Mouse (Mus musculus): ENCODE results near the gene Defb18. TPM values are rescaled to one million over a fixed set of nuclear protein-coding genes. Genes with fewer than 3 reads are reported as not detected.
A peak's percentile ranks its signal among the peaks of the same experiment; 100 is the strongest.
"Not testable (repeated sequence)": the region's sequence is repeated elsewhere in the genome, so short reads cannot be mapped to it uniquely, and the experiment has no call there.

The Defb18 gene
- not detected in 2 replicates for polyA plus RNA-seq (2014; fragmentation: Nextera tagmentation; extraction: Ambion mirVana)

- no peak within 1 kb of the TSS for H3K4me3 ChIP-seq (ENCODE audit: low read depth, low read length)
- WGBS, result 74% methylated on average over 1 of the region's 1 CpGs
- H3K27me3 ChIP-seq (replicated peaks; ENCODE audit: control insufficient read depth, insufficient read depth, low read length), result no peaks in the 10 kb centered on the region
- H3K4me1 ChIP-seq (replicated peaks; ENCODE audit: control insufficient read depth, insufficient read depth, low read length), result no peaks in the 10 kb centered on the region
- ATAC-seq (replicated peaks; ENCODE audit: low FRiP score, low TSS enrichment, low read depth) (no peak), DNase-seq (ENCODE audit: low spot score) (no peak)
- no peaks in the 10 kb centered on the region for H3K36me3 ChIP-seq (ENCODE audit: control insufficient read depth, insufficient read depth, low read length)
- H3K27ac ChIP-seq (ENCODE audit: low read depth), result no peak within 1 kb of the TSS
- H3K4me2 ChIP-seq (ENCODE audit: low read length), result no peak within 1 kb of the TSS
- H3K9ac ChIP-seq (ENCODE audit: low read length), result no peak within 1 kb of the TSS
- H3K9me3 ChIP-seq (ENCODE audit: control insufficient read depth, low read length), result no peaks in the 10 kb centered on the region
Measured at GRCm38 (mm10) chr1:18237343-18237742, at the start of gene Defb18. Gene Defb18 (minus strand): TSS chr1:18237443.

- no peak for DNase-seq (ENCODE audit: low spot score)
- Histone ChIP-seq H3K4me3 (ENCODE audit: low read depth, low read length) (no peak overlapping the region), H3K27ac (ENCODE audit: low read depth) (no peak overlapping the region), H3K4me2 (ENCODE audit: low read length) (no peak overlapping the region), H3K4me1 (replicated peaks; ENCODE audit: control insufficient read depth, insufficient read depth, low read length) (no peaks in the 10 kb centered on the region), H3K27me3 (replicated peaks; ENCODE audit: control insufficient read depth, insufficient read depth, low read length) (no peaks in the 10 kb centered on the region), H3K36me3 (ENCODE audit: control insufficient read depth, insufficient read depth, low read length) (no peaks in the 10 kb centered on the region), H3K9ac (ENCODE audit: low read length) (no peak overlapping the region), H3K9me3 (ENCODE audit: control insufficient read depth, low read length) (no peaks in the 10 kb centered on the region)
- WGBS, result 82% methylated on average over 4 of the region's 4 CpGs
- no peak for ATAC-seq (replicated peaks; ENCODE audit: low FRiP score, low TSS enrichment, low read depth)
Measured at GRCm38 (mm10) chr1:18271095-18271494, 33.9 kb upstream of the Defb18 start.

DNA sequence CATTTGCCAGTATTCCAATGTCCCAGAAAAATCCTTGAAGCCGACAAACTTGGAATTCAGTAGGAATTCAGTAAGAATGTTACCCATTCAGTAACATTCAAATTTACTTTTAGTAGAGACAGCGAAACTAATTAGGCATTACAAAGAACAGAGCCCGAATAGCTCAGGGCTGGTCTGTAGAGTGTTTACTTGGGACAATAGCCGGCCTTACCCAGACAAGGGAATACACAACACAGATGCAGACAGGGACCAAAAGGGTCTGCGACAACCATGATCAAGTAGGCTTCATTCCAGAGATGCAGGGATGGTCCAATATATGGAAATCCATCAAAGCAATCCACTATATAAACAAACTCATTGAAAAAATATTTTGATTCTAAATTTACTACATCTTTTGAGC is 31.6 kb upstream of the Defb18 start:
- 69% methylated on average over 5 of the region's 5 CpGs for WGBS
- Histone ChIP-seq H3K4me3 (ENCODE audit: low read depth, low read length) (no peak overlapping the region), H3K9me3 (ENCODE audit: control insufficient read depth, low read length) (no peaks in the 10 kb centered on the region), H3K36me3 (ENCODE audit: control insufficient read depth, insufficient read depth, low read length) (no peaks in the 10 kb centered on the region), H3K9ac (ENCODE audit: low read length) (no peak overlapping the region), H3K27ac (ENCODE audit: low read depth) (no peak overlapping the region), H3K27me3 (replicated peaks; ENCODE audit: control insufficient read depth, insufficient read depth, low read length) (no peaks in the 10 kb centered on the region), H3K4me1 (replicated peaks; ENCODE audit: control insufficient read depth, insufficient read depth, low read length) (no peaks in the 10 kb centered on the region), H3K4me2 (ENCODE audit: low read length) (no peak overlapping the region)
- DNase-seq (ENCODE audit: low spot score) (no peak), ATAC-seq (replicated peaks; ENCODE audit: low FRiP score, low TSS enrichment, low read depth) (no peak)

DNA sequence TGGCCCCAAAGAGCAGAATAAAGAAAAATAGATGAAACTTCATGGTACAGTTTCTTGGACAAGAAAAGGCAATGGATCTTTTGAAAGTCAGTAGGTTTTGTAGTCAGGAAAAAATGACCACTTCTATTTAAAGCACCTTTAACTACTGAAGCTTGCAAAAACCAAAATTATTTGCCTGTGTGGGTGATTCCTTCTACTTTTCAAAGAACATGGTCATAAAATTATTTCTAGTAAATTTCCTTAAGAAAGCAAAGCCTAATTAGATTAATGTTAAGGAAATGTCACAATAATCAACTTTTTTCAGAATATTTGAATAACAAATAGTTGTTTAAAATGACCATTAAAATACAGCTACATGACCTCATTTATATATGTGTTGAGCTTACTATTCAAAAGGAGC is 27.8 kb upstream of the Defb18 start, which contains the start of gene Defb41:
TSS of gene Defb41 (minus strand) at position 101 of the 400 bp plus-strand sequence.
- Histone ChIP-seq H3K4me1 (replicated peaks; ENCODE audit: control insufficient read depth, insufficient read depth, low read length) (no peaks in the 10 kb centered on the region), H3K9me3 (ENCODE audit: control insufficient read depth, low read length) (no peaks in the 10 kb centered on the region), H3K4me3 (ENCODE audit: low read depth, low read length) (no peak within 1 kb of the TSS), H3K9ac (ENCODE audit: low read length) (no peak within 1 kb of the TSS), H3K36me3 (ENCODE audit: control insufficient read depth, insufficient read depth, low read length) (no peaks in the 10 kb centered on the region), H3K4me2 (ENCODE audit: low read length) (no peak within 1 kb of the TSS), H3K27ac (ENCODE audit: low read depth) (no peak within 1 kb of the TSS), H3K27me3 (replicated peaks; ENCODE audit: control insufficient read depth, insufficient read depth, low read length) (no peaks in the 10 kb centered on the region)
- DNase-seq (ENCODE audit: low spot score) (no peak), ATAC-seq (replicated peaks; ENCODE audit: low FRiP score, low TSS enrichment, low read depth) (no peak)

DNA sequence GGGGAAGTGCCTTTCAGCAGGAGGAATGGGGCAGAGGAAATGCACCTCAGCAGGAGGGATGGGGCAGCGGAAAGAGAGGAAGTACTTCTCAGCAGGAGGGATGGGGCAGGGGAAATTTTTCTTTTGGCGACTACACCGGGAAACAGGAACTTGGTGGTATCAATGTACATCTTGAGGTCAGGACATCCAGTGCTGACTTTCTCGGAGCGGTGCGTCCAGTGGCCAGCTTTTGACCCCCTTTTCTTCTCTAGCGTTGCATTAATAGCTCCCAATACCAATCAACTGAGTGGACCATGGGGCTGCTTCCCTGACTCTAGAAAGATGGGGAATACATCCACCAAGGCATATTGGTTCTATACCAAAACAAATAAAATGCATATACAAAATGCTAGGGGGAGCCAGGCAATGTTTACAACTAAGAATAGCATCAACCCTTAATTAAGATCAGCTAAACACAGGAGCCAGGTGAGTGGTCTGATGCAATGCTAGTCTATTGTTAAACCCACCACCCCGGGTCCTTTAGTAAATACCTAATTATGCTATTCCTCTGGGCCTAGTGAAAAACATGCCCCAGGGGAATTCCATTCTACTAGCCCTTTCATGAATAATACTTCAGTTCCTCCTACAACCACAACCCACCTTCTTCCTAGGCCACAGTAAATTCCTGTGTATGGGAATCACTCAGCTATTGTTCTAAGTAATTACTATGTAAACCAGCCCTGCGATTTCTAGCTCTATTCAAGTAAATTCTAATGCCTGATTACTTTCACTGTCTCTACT is 8.7 kb upstream of the Defb18 start:
- H3K9me3 ChIP-seq (ENCODE audit: control insufficient read depth, low read length); DNase-seq (ENCODE audit: low spot score); H3K36me3 ChIP-seq (ENCODE audit: control insufficient read depth, insufficient read depth, low read length); H3K4me1 ChIP-seq (replicated peaks; ENCODE audit: control insufficient read depth, insufficient read depth, low read length); H3K4me3 ChIP-seq (ENCODE audit: low read depth, low read length); H3K9ac ChIP-seq (ENCODE audit: low read length); H3K27me3 ChIP-seq (replicated peaks; ENCODE audit: control insufficient read depth, insufficient read depth, low read length); H3K4me2 ChIP-seq (ENCODE audit: low read length); ATAC-seq (replicated peaks; ENCODE audit: low FRiP score, low TSS enrichment, low read depth); H3K27ac ChIP-seq (ENCODE audit: low read depth): not testable (repeated sequence)
- WGBS, result 90% methylated on average over 9 of the region's 9 CpGs

DNA sequence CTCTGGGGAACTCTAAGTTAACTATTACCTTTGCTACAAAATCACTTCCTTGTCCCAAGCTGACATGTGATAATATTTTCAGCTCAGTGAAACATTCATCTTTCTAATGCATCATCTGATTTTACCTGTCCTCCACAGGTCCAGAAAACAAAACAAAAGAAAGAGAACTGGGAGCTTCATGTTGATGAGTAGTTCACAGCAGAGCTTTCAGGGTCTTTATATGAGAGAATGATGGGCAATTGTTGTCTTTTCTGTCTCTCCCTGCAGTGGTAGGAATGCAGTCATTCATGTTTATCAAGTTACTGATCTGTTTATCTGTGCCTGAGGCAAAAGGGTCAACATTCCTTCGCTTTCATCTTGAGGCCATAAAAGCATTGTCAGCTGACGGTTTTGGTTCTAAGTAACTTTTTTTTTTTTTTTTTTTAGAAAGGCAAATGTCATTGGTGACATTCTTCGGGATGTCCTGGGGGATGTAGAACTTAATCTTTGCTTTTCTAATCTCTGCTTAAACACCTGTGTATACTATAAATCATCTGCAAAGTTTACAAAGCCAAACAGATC is 13.8 kb downstream of the Defb18 start:
- WGBS, result 8% methylated on average over 3 of the region's 3 CpGs
- Histone ChIP-seq H3K9me3 (ENCODE audit: control insufficient read depth, low read length) (no peaks in the 10 kb centered on the region), H3K27me3 (replicated peaks; ENCODE audit: control insufficient read depth, insufficient read depth, low read length) (no peaks in the 10 kb centered on the region), H3K4me2 (ENCODE audit: low read length) (no peak overlapping the region), H3K27ac (ENCODE audit: low read depth) (no peak overlapping the region), H3K4me1 (replicated peaks; ENCODE audit: control insufficient read depth, insufficient read depth, low read length) (no peaks in the 10 kb centered on the region), H3K4me3 (ENCODE audit: low read depth, low read length) (no peak overlapping the region), H3K9ac (ENCODE audit: low read length) (no peak overlapping the region), H3K36me3 (ENCODE audit: control insufficient read depth, insufficient read depth, low read length) (no peaks in the 10 kb centered on the region)
- peak; percentile 62 for ATAC-seq (replicated peaks; ENCODE audit: low FRiP score, low TSS enrichment, low read depth)
- no peak for DNase-seq (ENCODE audit: low spot score)

DNA sequence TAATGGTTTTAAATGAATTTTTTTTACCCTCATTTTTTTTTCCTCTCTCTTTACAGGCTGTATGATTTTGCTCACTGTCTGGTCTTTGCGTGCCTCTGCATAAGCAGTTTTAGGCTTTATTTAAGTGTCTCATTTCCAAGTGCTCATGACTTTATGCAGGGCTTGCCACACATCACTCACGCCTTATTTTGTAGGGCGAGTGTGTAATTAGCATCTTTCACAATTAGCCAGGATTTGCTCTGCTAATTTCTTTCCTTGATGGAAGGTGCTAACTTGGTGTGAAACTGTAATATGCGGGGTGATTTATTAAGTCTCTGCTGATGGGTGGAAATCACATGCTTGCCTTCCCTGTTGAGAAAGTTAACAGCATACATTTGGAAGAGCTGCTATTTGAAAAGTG is 45.5 kb downstream of the Defb18 start:
- Histone ChIP-seq H3K9ac (ENCODE audit: low read length) (no peak overlapping the region), H3K4me3 (ENCODE audit: low read depth, low read length) (no peak overlapping the region), H3K36me3 (ENCODE audit: control insufficient read depth, insufficient read depth, low read length) (no peaks in the 10 kb centered on the region), H3K4me1 (replicated peaks; ENCODE audit: control insufficient read depth, insufficient read depth, low read length) (no peaks in the 10 kb centered on the region), H3K4me2 (ENCODE audit: low read length) (no peak overlapping the region), H3K27ac (ENCODE audit: low read depth) (no peak overlapping the region), H3K9me3 (ENCODE audit: control insufficient read depth, low read length) (no peaks in the 10 kb centered on the region), H3K27me3 (replicated peaks; ENCODE audit: control insufficient read depth, insufficient read depth, low read length) (no peaks in the 10 kb centered on the region)
- DNase-seq (ENCODE audit: low spot score), result no peak
- WGBS, result 34% methylated on average over 4 of the region's 4 CpGs
- no peak for ATAC-seq (replicated peaks; ENCODE audit: low FRiP score, low TSS enrichment, low read depth)

DNA sequence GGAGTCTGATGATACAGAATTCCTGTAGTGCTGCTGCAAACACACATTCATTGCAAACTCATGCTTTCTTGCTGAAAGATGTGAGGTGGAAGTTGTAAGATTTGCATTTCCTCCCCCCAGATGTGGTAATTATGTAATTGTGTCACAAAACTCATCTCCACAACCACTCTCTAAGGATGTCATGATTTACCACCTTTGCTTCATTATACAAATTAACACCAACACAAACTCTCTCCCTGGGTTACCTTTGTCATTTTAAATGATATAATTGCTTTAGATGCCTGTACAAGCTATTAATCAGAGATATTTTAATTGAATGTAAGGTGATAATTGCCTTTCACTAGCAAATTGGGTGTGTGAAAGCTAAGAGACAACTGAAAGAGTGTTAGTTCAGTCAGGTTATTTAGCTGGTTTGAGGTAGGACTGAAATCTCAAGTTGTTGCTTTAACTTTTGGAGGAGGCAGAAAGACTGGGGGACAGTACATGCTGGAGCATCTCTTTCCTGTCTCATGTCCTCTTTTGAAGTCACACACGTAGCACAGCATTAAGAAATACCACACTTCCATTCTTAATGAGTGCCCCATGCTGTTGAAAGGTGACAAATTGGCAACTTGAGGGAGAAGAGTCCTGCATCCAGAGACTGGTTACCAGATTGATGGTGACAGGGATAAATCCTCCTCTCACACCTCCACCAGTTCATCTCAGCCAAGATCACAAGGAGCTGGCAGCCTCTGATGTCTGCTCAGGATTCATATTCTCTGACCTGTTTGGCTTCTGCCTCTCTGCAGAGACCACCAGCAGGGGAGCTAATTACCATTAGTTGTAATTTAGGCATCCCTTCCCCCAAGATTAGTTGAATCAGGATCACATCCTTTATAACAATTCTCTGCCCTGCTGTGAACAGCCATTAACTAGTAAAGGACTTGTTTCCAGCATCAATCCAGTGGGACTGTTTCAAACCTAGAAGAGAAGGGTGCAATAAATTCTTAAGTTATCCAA is 46.2 kb downstream of the Defb18 start:
- Histone ChIP-seq H3K27ac (ENCODE audit: low read depth) (no peak overlapping the region), H3K9ac (ENCODE audit: low read length) (no peak overlapping the region), H3K4me2 (ENCODE audit: low read length) (no peak overlapping the region), H3K4me3 (ENCODE audit: low read depth, low read length) (no peak overlapping the region), H3K4me1 (replicated peaks; ENCODE audit: control insufficient read depth, insufficient read depth, low read length) (no peaks in the 10 kb centered on the region), H3K27me3 (replicated peaks; ENCODE audit: control insufficient read depth, insufficient read depth, low read length) (no peaks in the 10 kb centered on the region), H3K9me3 (ENCODE audit: control insufficient read depth, low read length) (no peaks in the 10 kb centered on the region), H3K36me3 (ENCODE audit: control insufficient read depth, insufficient read depth, low read length) (no peaks in the 10 kb centered on the region)
- WGBS, result 23% methylated on average over 1 of the region's 1 CpGs
- no peak for DNase-seq (ENCODE audit: low spot score)
- ATAC-seq (replicated peaks; ENCODE audit: low FRiP score, low TSS enrichment, low read depth), result no peak

Measured in intestine, embryonic 14.5 days (tissue).